Mouse (Mus musculus) stomach, embryonic 14.5 days (tissue): ENCODE data around the gene Oaz3. TPM values are rescaled to one million over a fixed set of nuclear protein-coding genes. Genes with fewer than 3 reads are reported as not detected.

ENCODE experiments used
- ATAC-seq: fragments of 200-750 bp; cut with Nextera tagmentation; 2 replicates; pipeline ENCODE4 v1.8.0; 2017; ENCODE audit warnings: low read depth, moderate TSS enrichment; ENCODE audit not compliant: insufficient number of reproducible peaks, insufficient read depth, low FRiP score
- H3K27ac ChIP-seq: fragments of 300-500 bp; sonication (generic); 2 replicates; pipeline ENCODE4 v1.5.1; 2014; ENCODE audit warnings: mild to moderate bottlenecking, low read length, moderate library complexity, mixed read lengths
- H3K27me3 ChIP-seq: fragments of 300-500 bp; sonication (generic); 2 replicates; pipeline ENCODE4 v1.6.1; 2014; ENCODE audit warnings: low read length, control low read depth, mixed read lengths; ENCODE audit not compliant: control insufficient read depth, insufficient read depth
- H3K36me3 ChIP-seq: fragments of 300-500 bp; sonication (generic); 2 replicates; pipeline ENCODE4 v1.6.1; 2014; ENCODE audit warnings: mild to moderate bottlenecking, control low read depth, low read length, moderate library complexity, mixed read lengths; ENCODE audit not compliant: control insufficient read depth, insufficient read depth
- H3K4me1 ChIP-seq: fragments of 300-500 bp; sonication (generic); 2 replicates; pipeline ENCODE4 v1.6.1; 2014; ENCODE audit warnings: low read length, control low read depth, mixed read lengths; ENCODE audit not compliant: control insufficient read depth, insufficient read depth
- H3K4me2 ChIP-seq: fragments of 300-500 bp; sonication (generic); replicated peaks from 2 replicates; pipeline ENCODE4 v1.6.1; 2014; ENCODE audit warnings: low read depth, low read length, control low read depth
- H3K4me3 ChIP-seq: fragments of 300-500 bp; sonication (generic); 2 replicates; pipeline ENCODE4 v1.5.1; 2014; ENCODE audit warnings: low read depth, low read length, control low read depth
- H3K9ac ChIP-seq: fragments of 300-500 bp; sonication (generic); replicated peaks from 2 replicates; pipeline ENCODE4 v1.6.1; 2014; ENCODE audit warnings: low read depth, mild to moderate bottlenecking, control low read depth, low read length, moderate library complexity, mixed read lengths
- H3K9me3 ChIP-seq: fragments of 300-500 bp; sonication (generic); 2 replicates; pipeline ENCODE4 v1.6.1; 2016; ENCODE audit warnings: low read depth, low read length, control low read depth; ENCODE audit not compliant: control insufficient read depth
- WGBS: fragments of 180-500 bp; shearing (Covaris S2); extraction: QIAGEN DNeasy Blood & Tissue Kit; methylation state at CpG from one replicate; pipeline ENCODE4 v1.1.7; 2014; 5-methylcytosine and 5-hydroxymethylcytosine counted together
- polyA plus RNA-seq: library from polyadenylated mRNA; unstranded; fragments of >200 nt; fragmentation: Nextera tagmentation; extraction: Ambion mirVana; gene quantifications from 2 replicates; pipeline ENCODE4 v1.2.1, GENCODE M21; 2014

The Oaz3 gene
- polyA plus RNA-seq, 1 experiment from 2014 or later: 0.90 TPM

DNA sequence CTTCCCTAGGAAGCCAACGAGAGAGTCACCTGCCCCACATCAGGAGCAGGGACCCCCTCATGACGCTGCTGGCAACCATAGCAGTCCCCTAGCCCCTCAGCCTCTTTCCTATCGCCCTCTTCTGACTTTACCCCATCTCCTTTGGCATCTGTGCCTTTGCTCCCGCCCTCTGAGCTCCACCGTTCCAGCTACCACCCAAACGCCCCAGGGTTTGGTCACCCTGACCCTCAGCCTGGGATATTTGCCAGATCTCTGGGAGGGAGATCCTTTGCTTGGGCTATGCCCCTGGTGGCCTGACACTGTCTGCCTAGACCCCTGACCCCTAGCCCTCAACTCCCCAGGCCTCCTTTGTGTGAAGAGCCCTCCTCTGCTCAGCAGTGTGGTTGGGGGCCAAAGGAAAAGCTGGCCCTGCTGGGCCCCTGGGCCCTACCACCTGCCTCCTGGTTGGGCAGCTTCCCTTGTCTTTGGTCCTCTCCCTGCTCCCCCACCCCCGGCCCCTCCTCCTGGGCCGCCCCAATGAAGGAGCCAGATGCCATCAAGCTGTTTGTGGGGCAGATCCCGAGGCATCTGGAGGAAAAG lies 35.0 kb upstream of the Oaz3 start:
- H3K36me3 ChIP-seq: no peaks in the 10 kb centered on the region
- H3K27me3 ChIP-seq: no peaks in the 10 kb centered on the region
- H3K9ac ChIP-seq: no peak overlapping the region
- whole genome bisulfite sequencing: 16% methylated on average over 9 of the region's 9 CpGs
- H3K4me1 ChIP-seq: 0 out of 2 replicates have a peak, but pooled peaks cover 5% of the 10 kb centered on the region
- no peak overlapping the region for H3K4me2 ChIP-seq
- peak overlapping the region; percentile 6; the same call in 1 of the 2 replicates for H3K4me3 ChIP-seq
- H3K9me3 ChIP-seq: no peaks in the 10 kb centered on the region
- no peak for ATAC-seq
- no peak overlapping the region for H3K27ac ChIP-seq

DNA sequence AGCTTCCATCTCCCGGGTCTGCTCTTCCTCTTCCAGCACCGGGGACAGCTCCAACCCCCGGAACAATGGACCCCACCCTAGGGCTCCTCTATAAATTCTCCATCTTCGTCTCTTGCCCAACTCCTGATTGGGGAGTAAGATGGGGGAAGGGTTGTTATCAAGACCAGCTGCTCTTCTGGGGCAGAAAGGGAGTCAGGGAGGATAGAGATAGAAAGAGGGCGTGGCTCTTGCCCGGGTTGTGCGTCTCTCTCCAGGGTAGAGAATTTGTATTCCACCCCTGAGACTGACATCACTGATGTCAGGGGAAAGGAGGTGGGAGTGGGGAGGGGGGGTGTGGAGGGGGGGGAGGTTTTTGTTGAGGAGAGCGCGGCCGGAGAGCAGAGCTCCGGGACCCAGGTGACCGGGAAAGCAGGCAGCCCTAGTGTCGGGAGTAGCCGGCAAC lies 34.3 kb upstream of the Oaz3 start, which contains the start of gene Celf3:
Gene Celf3 (plus strand): TSS at position 315 of the 442 bp plus-strand sequence.
- no peak for ATAC-seq

DNA sequence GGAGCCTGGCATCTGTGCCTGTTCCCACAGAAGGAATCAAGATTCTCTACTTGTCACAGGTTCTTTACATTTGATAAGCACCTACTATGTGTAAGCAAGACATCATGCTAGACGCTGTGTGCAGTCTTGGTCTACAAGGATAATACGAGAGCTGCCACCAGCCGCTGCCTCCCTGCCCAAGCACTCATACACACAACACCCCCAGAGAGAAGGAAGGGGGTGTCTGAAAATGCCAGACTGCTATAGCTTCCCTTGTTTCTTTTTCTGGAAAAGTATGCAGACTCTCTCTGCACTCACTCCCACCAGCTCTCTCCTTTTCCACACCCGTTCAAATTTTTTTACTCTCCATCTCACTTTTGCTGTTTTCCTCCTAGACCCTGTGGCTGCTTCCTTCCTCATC lies 33.7 kb upstream of the Oaz3 start:
- Histone ChIP-seq H3K4me2 (no peak overlapping the region), H3K9ac (no peak overlapping the region), H3K4me1 (0 out of 2 replicates have a peak, but pooled peaks cover 8% of the 10 kb centered on the region), H3K4me3 (no peak overlapping the region), H3K9me3 (no peaks in the 10 kb centered on the region), H3K27me3 (no peaks in the 10 kb centered on the region), H3K36me3 (no peaks in the 10 kb centered on the region), H3K27ac (no peak overlapping the region)
- no peak for ATAC-seq
- 69% methylated on average over 4 of the region's 4 CpGs for WGBS

More for the DNA sequence above, 34.3 kb upstream of the Oaz3 start, which contains the start of gene Celf3:
- H3K9me3 ChIP-seq: no peaks in the 10 kb centered on the region
- no peak within 1 kb of the TSS for H3K9ac ChIP-seq
- H3K4me3 ChIP-seq: peak within 1 kb of the TSS; percentile 6; the same call in 1 of the 2 replicates
- H3K36me3 ChIP-seq: no peaks in the 10 kb centered on the region
- no peak within 1 kb of the TSS for H3K4me2 ChIP-seq
- no peaks in the 10 kb centered on the region for H3K27me3 ChIP-seq
- 2% methylated on average over 14 of the region's 14 CpGs for WGBS
- no peak within 1 kb of the TSS for H3K27ac ChIP-seq
- 0 out of 2 replicates have a peak, but pooled peaks cover 7% of the 10 kb centered on the region for H3K4me1 ChIP-seq

GRCm38 (mm10) chr3:94476301-94477035 lies 32.8 kb upstream of the Oaz3 start:
- H3K27me3 ChIP-seq: no peaks in the 10 kb centered on the region
- H3K4me2 ChIP-seq: no peak overlapping the region
- 0 out of 2 replicates have a peak, but pooled peaks cover 8% of the 10 kb centered on the region for H3K4me1 ChIP-seq
- peak; percentile 38; the same call in 1 of the 2 replicates for ATAC-seq
- peak overlapping the region; percentile 27; the same call in 1 of the 2 replicates for H3K27ac ChIP-seq
- no peak overlapping the region for H3K9ac ChIP-seq
- H3K4me3 ChIP-seq: no peak overlapping the region
- H3K9me3 ChIP-seq: no peaks in the 10 kb centered on the region
- no peaks in the 10 kb centered on the region for H3K36me3 ChIP-seq
- WGBS: 40% methylated on average over 8 of the region's 8 CpGs

DNA sequence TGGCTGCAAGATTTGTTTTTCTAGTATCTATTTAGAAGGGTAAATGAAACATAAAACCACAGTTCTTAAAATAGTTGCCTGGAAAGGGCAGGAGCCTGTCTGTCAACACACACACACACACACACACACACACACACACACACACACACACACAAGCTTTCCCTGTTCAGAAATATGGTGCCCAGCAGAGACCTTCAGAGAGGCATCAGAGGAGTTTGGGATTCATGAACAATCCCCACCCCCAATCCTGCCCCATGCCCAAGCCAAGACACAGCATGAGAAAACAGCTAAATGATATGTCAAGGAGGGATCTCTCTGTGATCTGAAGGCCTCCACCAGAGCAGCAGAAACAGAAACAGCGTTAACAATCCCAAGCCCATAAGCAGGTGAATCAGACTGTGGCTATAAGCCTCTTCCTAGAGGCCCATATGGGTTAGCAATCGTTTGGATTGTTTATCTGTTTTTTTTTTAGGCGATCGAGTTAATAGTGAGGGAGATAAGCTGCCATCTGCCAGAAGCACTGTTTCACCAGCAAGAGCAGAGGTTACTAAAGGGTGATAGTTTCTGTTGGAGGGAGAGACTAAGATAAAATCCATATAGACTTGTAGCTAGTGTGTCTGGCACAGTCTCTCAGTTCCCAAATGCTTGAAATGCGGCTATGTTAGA lies 30.0 kb upstream of the Oaz3 start:
- Histone ChIP-seq H3K36me3 (no peaks in the 10 kb centered on the region), H3K27me3 (no peaks in the 10 kb centered on the region), H3K9ac (no peak overlapping the region), H3K4me2 (no peak overlapping the region), H3K4me1 (0 out of 2 replicates have a peak, but pooled peaks cover 3% of the 10 kb centered on the region), H3K27ac (no peak overlapping the region), H3K9me3 (no peaks in the 10 kb centered on the region), H3K4me3 (no peak overlapping the region)
- ATAC-seq: no peak
- 50% methylated on average over 5 of the region's 5 CpGs for WGBS

- WGBS: 48% methylated on average over 10 of the region's 10 CpGs
Observed at GRCm38 (mm10) chr3:94473115-94473505, 29.4 kb upstream of the Oaz3 start.

GRCm38 (mm10) chr3:94472447-94473114 lies 28.9 kb upstream of the Oaz3 start:
- Histone ChIP-seq H3K27ac (0 out of 2 replicates have a peak overlapping the region, but pooled peaks have one; percentile 33), H3K36me3 (no peaks in the 10 kb centered on the region), H3K27me3 (no peaks in the 10 kb centered on the region), H3K4me2 (peak overlapping the region; percentile 38), H3K4me1 (0 out of 2 replicates have a peak, but pooled peaks cover 3% of the 10 kb centered on the region), H3K9ac (no peak overlapping the region), H3K9me3 (no peaks in the 10 kb centered on the region), H3K4me3 (peak overlapping the region; percentile 6; the same call in 1 of the 2 replicates)
- 10% methylated on average over 28 of the region's 28 CpGs for WGBS
- ATAC-seq: peak; percentile 72; the same call in 1 of the 2 replicates

More at GRCm38 (mm10) chr3:94473115-94473505, 29.4 kb upstream of the Oaz3 start:
- Histone ChIP-seq H3K4me2 (peak overlapping the region; percentile 38; the same call in 1 of the 2 replicates), H3K36me3 (no peaks in the 10 kb centered on the region), H3K9me3 (no peaks in the 10 kb centered on the region), H3K27me3 (no peaks in the 10 kb centered on the region), H3K9ac (no peak overlapping the region), H3K27ac (peak overlapping the region; percentile 33; the same call in 1 of the 2 replicates), H3K4me3 (no peak overlapping the region), H3K4me1 (0 out of 2 replicates have a peak, but pooled peaks cover 3% of the 10 kb centered on the region)
- no peak for ATAC-seq
